Mouse (Mus musculus) kidney, postnatal 0 days (tissue): ENCODE measurements around the gene Phf7. TPM values are rescaled to one million over a fixed set of nuclear protein-coding genes. Genes with fewer than 3 reads are reported as not detected.

Source experiments
- ATAC-seq: fragments of 200-750 bp; cut with Nextera tagmentation; replicated peaks from 2 replicates; pipeline ENCODE4 v1.8.0; 2017; ENCODE audit warnings: low read depth, moderate number of reproducible peaks, moderate TSS enrichment, moderate library complexity; ENCODE audit not compliant: low FRiP score
- DNase-seq: peaks from one replicate; pipeline ENCODE4 v3.0.0-alpha.2; 2016; ENCODE audit warnings: low spot score
- H3K27ac ChIP-seq: fragments of 300-500 bp; sonication (generic); 2 replicates; pipeline ENCODE4 v1.5.1; 2014; ENCODE audit warnings: mild to moderate bottlenecking
- H3K27me3 ChIP-seq: fragments of 300-500 bp; sonication (generic); 2 replicates; pipeline ENCODE4 v1.6.1; 2014; ENCODE audit warnings: low read length, mixed read lengths; ENCODE audit not compliant: insufficient read depth
- H3K36me3 ChIP-seq: fragments of 300-500 bp; sonication (generic); 2 replicates; pipeline ENCODE4 v1.6.1; 2014; ENCODE audit warnings: low read length, mixed read lengths; ENCODE audit not compliant: insufficient read depth
- H3K4me1 ChIP-seq: fragments of 300-500 bp; sonication (generic); replicated peaks from 2 replicates; pipeline ENCODE4 v1.6.1; 2014; ENCODE audit warnings: antibody characterized with exemption, low read length, mixed read lengths; ENCODE audit not compliant: insufficient read depth
- H3K4me2 ChIP-seq: fragments of 300-500 bp; sonication (generic); 2 replicates; pipeline ENCODE4 v1.6.1; 2014; ENCODE audit warnings: mild to moderate bottlenecking, low read length, moderate library complexity, mixed read lengths
- H3K4me3 ChIP-seq: fragments of 300-500 bp; sonication (generic); replicated peaks from 2 replicates; pipeline ENCODE4 v1.5.1; 2014; ENCODE audit warnings: low read depth, low read length
- H3K9ac ChIP-seq: fragments of 300-500 bp; sonication (generic); 2 replicates; pipeline ENCODE4 v1.6.1; 2014; ENCODE audit warnings: low read depth, low read length
- H3K9me3 ChIP-seq: fragments of 300-500 bp; sonication (generic); replicated peaks from 2 replicates; pipeline ENCODE4 v1.6.1; 2016; ENCODE audit warnings: low read length, inconsistent platforms, mixed read lengths
- CTCF ChIP-seq: IDR thresholded peaks from 2 replicates; pipeline ENCODE4 v1.5.1; 2016; ENCODE audit warnings: antibody characterized with exemption, low read depth, mild to moderate bottlenecking, moderate library complexity
- WGBS: fragments of 180-500 bp; shearing (Covaris S2); extraction: QIAGEN DNeasy Blood & Tissue Kit; methylation state at CpG from one replicate; pipeline ENCODE4 v1.1.7; 2014; 5-methylcytosine and 5-hydroxymethylcytosine counted together
- polyA plus RNA-seq: library from polyadenylated mRNA; unstranded; fragments of >200 nt; fragmentation: Nextera tagmentation; extraction: Ambion mirVana; gene quantifications from 2 replicates; pipeline ENCODE4 v1.2.1, GENCODE M21; 2015

Gene Phf7
- polyA plus RNA-seq, 1 experiment from 2014 or later = 18.1 TPM

DNA sequence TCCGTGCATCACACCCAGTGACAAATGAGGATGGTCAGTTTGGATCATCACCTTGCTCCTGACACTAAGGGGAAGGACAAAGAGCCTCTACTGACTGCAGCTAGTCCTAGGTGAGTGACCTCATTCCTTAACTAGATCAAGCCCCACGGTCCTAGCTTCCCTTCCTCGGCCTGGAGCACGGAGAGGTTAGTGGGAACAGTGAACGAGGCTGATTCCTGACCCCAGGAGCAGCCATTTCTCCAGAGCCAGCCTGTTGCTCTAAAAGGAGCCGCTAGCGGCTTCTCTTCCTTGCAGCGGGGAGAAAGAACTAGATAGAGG lies 45.9 kb downstream of the Phf7 start:
- peak overlapping the region; percentile 83 for H3K4me3 ChIP-seq
- no peaks in the 10 kb centered on the region for H3K9me3 ChIP-seq
- no peak for TF ChIP-seq CTCF
- ATAC-seq (peak; percentile 52; the same call in 1 of the 2 replicates), DNase-seq (peak; percentile 57)
- peak overlapping the region; percentile 90 for H3K27ac ChIP-seq
- no peaks in the 10 kb centered on the region for H3K27me3 ChIP-seq
- 8% methylated on average over 8 of the region's 8 CpGs for WGBS
- peaks cover 12% of the 10 kb centered on the region for H3K4me1 ChIP-seq
- H3K9ac ChIP-seq = peak overlapping the region; percentile 91
- peaks cover 29% of the 10 kb centered on the region for H3K36me3 ChIP-seq
- peak overlapping the region; percentile 94 for H3K4me2 ChIP-seq

DNA sequence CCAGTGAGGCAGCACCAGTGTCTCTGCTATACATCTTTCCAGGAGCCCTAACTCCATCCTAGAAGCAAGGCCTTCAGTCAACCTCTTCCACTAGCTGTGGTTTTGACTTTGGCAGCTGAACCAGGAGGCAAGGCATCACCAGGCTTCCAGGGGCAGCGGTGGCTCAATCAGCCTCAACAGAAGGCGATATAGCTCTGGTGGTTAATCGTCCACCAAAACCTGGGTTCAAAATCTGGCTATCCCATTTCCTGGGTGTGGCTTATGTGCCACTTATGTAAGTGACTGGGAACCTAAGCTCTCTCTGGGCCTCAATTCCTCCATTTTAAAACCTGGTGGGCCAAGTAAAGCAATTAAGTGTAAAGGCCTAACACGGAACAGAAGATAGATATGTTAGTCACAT lies 46.3 kb downstream of the Phf7 start:
- H3K4me1 ChIP-seq = peaks cover 12% of the 10 kb centered on the region
- peak overlapping the region; percentile 83 for H3K4me3 ChIP-seq
- no peaks in the 10 kb centered on the region for H3K27me3 ChIP-seq
- no peak for TF ChIP-seq CTCF
- DNase-seq (no peak), ATAC-seq (no peak)
- peak overlapping the region; percentile 90 for H3K27ac ChIP-seq
- 36% methylated on average over 4 of the region's 4 CpGs for WGBS
- H3K9ac ChIP-seq = peak overlapping the region; percentile 91
- H3K4me2 ChIP-seq = peak overlapping the region; percentile 94
- no peaks in the 10 kb centered on the region for H3K9me3 ChIP-seq
- H3K36me3 ChIP-seq = peaks cover 30% of the 10 kb centered on the region

DNA sequence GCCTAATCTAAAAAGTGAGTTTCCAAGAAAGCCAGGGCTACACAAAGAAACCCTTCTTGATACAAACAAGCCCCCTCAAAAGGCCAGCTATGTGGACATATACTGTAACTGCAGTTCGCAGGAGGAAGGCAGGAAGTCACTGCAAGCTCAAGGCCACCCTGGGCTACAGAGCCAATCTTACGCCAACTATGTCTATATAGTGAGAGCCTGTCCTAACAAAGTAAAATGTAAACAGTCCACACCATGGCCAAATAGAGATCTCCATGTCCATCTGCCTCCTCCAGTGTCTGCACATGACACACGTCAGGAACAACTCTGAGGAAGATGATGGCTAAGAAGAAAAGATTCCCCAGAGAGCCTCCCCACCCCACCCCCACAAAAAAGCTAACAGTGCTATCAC lies 51.1 kb downstream of the Phf7 start:
- Histone ChIP-seq H3K4me3 (no peak overlapping the region), H3K27ac (no peak overlapping the region), H3K36me3 (peaks cover 46% of the 10 kb centered on the region), H3K9me3 (no peaks in the 10 kb centered on the region), H3K9ac (no peak overlapping the region), H3K4me1 (peaks cover 13% of the 10 kb centered on the region), H3K27me3 (no peaks in the 10 kb centered on the region), H3K4me2 (no peak overlapping the region)
- WGBS = 79% methylated on average over 3 of the region's 3 CpGs
- DNase-seq (no peak), ATAC-seq (no peak)
- TF ChIP-seq CTCF = no peak

DNA sequence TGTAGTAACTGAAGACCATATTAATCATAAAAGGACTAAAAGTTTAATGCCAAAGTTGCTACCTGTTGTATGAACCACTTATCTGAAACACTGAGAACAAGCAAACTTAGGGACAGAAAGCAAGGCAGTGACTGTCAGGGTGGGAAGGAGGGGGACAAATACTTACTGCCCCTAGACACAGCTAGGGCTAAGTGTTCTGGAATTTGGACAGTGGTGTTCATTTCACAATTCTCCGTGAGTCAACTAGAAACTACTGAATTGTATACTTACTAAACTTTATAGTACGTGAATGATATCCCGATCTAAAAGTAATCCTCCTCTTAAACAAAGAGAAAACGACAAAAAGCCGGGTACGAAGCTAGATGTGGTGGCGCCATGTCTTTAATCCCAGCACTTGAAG lies 51.5 kb downstream of the Phf7 start:
- 92% methylated on average over 7 of the region's 7 CpGs for WGBS
- no peak for ATAC-seq

DNA sequence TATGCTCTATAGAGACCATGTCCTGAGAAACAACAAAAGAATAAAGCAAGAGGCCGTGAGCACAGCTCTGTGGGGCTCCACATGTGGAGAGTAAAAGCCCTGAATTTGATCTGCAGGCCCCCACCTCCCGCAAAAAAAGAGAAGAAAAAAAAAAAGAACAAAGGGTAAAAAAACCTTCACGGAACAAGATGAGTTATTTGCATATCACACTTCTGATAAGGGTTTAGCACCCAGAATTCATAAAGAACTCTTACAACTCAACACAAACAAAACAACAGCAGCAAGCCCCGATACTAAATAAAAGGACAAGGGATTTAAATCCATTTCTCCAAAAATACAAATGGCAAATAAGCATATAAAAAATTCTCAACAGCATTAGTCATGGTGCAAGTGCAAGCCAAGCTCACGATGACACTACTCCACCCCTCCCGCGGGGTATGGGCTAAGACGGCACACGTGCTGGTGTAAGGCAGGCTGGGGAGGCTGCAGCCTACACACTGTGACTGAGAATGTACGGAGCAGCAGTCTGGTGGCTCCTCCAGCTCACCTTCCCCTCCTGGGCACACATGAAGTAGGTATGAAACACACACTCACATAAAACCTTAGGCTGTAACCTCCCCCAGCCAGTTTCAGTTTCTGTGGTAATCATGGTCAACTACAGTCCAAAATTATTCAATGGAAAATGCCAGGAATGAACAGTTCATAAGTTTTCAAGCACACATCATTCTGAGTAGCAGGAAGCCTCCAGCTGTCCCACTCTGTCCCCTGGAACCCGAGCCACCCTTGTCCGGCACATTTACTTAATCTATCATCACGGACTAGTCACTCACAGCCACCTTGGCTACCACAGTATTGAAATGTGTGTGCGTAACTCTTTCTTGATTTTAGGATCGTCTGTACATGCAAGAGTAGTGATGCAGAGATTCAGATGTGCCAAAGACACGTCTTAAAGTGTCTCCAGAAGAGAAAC lies 53.3 kb downstream of the Phf7 start:
- no peak for TF ChIP-seq CTCF
- no peak overlapping the region for H3K27ac ChIP-seq
- H3K4me2 ChIP-seq = no peak overlapping the region
- WGBS = 58% methylated on average over 16 of the region's 16 CpGs
- ATAC-seq (0 out of 2 replicates have a peak, but pooled peaks have one; percentile 36), DNase-seq (peak; percentile 32)
- no peak overlapping the region for H3K4me3 ChIP-seq
- no peaks in the 10 kb centered on the region for H3K27me3 ChIP-seq
- H3K36me3 ChIP-seq = peaks cover 53% of the 10 kb centered on the region
- 0 out of 2 replicates have a peak, but pooled peaks cover 3% of the 10 kb centered on the region for H3K4me1 ChIP-seq
- no peaks in the 10 kb centered on the region for H3K9me3 ChIP-seq
- H3K9ac ChIP-seq = no peak overlapping the region

More for the DNA sequence above, 51.5 kb downstream of the Phf7 start:
- Histone ChIP-seq H3K4me3 (no peak overlapping the region), H3K4me1 (peaks cover 9% of the 10 kb centered on the region), H3K9me3 (no peaks in the 10 kb centered on the region), H3K27me3 (no peaks in the 10 kb centered on the region), H3K9ac (no peak overlapping the region), H3K36me3 (peaks cover 50% of the 10 kb centered on the region), H3K4me2 (no peak overlapping the region), H3K27ac (no peak overlapping the region)
- DNase-seq = no peak
- TF ChIP-seq CTCF = no peak

DNA sequence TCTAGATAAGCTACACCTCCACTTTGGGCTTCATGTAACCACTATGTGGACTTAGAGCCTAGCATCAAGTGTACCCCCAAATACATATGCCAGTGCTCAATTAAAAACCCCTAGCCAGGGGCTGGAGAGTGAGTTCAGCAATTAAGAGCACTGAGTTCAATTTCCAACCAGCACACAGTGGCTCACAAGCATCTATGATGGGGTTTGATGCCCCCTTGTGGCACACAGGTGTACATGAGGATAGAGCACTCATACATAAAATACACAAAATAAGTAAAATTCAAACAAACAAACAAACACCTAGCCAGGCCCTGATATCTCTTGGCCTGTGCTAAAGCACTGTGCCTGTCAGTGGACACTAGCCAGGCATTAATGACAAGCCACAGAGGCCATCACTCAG lies 55.1 kb downstream of the Phf7 start:
- H3K9ac ChIP-seq = no peak overlapping the region
- no peaks in the 10 kb centered on the region for H3K27me3 ChIP-seq
- H3K36me3 ChIP-seq = peaks cover 56% of the 10 kb centered on the region
- H3K9me3 ChIP-seq = no peaks in the 10 kb centered on the region
- TF ChIP-seq CTCF = peak; percentile 67
- H3K4me2 ChIP-seq = no peak overlapping the region
- H3K27ac ChIP-seq = no peak overlapping the region
- ATAC-seq = no peak
- 0 out of 2 replicates have a peak, but pooled peaks cover 3% of the 10 kb centered on the region for H3K4me1 ChIP-seq
- H3K4me3 ChIP-seq = no peak overlapping the region
- DNase-seq = peak; percentile 42
